Mouse (Mus musculus): ENCODE data around the gene Gfpt2.

DNA sequence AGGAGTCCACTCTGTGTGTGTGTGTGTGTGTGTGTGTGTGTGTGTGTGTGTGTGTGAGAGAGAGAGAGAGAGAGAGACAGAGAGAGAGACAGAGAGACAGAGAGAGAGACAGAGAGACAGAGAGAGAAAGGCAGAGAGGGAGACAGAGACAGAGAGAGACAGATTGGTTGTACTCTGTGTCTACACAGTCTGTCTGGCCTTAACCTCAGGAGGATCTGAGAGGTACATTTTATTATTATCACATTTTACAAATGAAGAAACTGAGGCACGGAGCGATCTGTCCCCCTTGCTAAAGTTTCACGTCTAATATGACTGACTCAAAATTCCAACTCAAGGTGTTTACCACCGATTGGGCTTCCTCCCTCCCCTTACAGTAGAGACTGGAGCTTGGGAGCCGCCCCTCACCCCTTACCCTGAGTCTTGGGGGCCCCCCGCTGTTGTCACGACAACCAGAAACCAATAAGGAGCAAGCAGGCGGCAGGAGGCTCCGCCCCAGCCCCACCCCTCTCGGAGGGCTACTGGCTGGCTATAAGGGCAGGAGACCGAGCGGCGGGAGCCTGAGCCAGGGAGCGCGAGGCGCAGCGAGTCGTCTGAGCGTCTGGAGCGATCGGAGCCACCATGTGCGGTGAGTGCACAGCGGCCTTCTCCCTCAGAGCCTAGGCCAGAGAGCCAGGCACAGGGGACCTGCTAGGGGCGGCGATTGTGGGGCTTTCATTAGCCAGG lies at the start of gene Gfpt2:
- TF ChIP-seq POLR2A (IDR thresholded peaks at IDR 0.05; ENCODE audit: control insufficient read depth, low read depth, low read length) = peak; percentile 69; the same call in 1 of the 2 replicates
- no peak for TF ChIP-seq CTCF (IDR thresholded peaks at IDR 0.05; ENCODE audit: control insufficient read depth, insufficient read depth, insufficient replicate concordance, low read depth, low read length)
